Mouse (Mus musculus): ENCODE data around the gene Klf2. TPM values are rescaled to one million over a fixed set of nuclear protein-coding genes. Genes with fewer than 3 reads are reported as not detected.

Klf2 gene
- total RNA-seq, 4 experiments from 2014 or later: 6.8 to 14.3 (median 11.5) TPM

Other genes with a start within 250 kb of the Klf2 start
- not detected for gene Olfr373, start 235.9 kb upstream of the Klf2 start, total RNA-seq (2022)
- not detected for gene Olfr374, start 212.0 kb upstream of the Klf2 start, total RNA-seq (2022)
- 10 to 100 TPM; 15.5 to 29.6 (median 21.3) TPM for gene Tpm4, start 184.1 kb upstream of the Klf2 start, total RNA-seq (2022)
- gene Rab8a, start 157.8 kb upstream of the Klf2 start, total RNA-seq (2022): 10 to 100 TPM in 2 of 4 experiments, 1 to 10 TPM in 2; 6.3 to 14.1 (median 9.0) TPM
- not detected for gene Hsh2d, start 129.4 kb upstream of the Klf2 start, total RNA-seq (2022)
- not detected for gene Cib3, start 106.2 kb upstream of the Klf2 start, total RNA-seq (2022)
- not detected for gene Gm11034, start 105.4 kb upstream of the Klf2 start, total RNA-seq (2022)
- 1 to 10 TPM; 5.9 to 9.7 (median 7.9) TPM for gene Fam32a, start 99.3 kb upstream of the Klf2 start, total RNA-seq (2022)
- 10 to 100 TPM; 17.6 to 20.9 (median 19.1) TPM for gene Ap1m1, start 79.0 kb upstream of the Klf2 start, total RNA-seq (2022)
- gene Gm10282, start 13.8 kb upstream of the Klf2 start, total RNA-seq (2022): 1 to 10 TPM; 1.7 to 3.2 (median 2.8) TPM
- gene Eps15l1, start 102.4 kb downstream of the Klf2 start, total RNA-seq (2022): 10 to 100 TPM; 16.3 to 22.2 (median 20.9) TPM
- gene Calr3, start 124.8 kb downstream of the Klf2 start, total RNA-seq (2022): 1 to 10 TPM; 3.7 to 4.5 (median 4.2) TPM
- 1 to 10 TPM; 3.0 to 5.2 (median 3.6) TPM for gene 1700030K09Rik, start 124.8 kb downstream of the Klf2 start, total RNA-seq (2022)
- gene Cherp, start 156.2 kb downstream of the Klf2 start, total RNA-seq (2022): 10 to 100 TPM; 23.3 to 28.2 (median 25.7) TPM
- 10 to 100 TPM; 51.0 to 59.0 (median 54.8) TPM for gene Slc35e1, start 173.6 kb downstream of the Klf2 start, total RNA-seq (2022)
- gene Med26, start 229.2 kb downstream of the Klf2 start, total RNA-seq (2022): 1 to 10 TPM; 6.5 to 8.3 (median 7.7) TPM

Data from gastrocnemius, adult 8-10 months (tissue).